Mouse (Mus musculus): ENCODE measurements around the gene Mta2.

GRCm38 (mm10) chr19:8953135-8954039 lies 11.7 kb downstream of the Mta2 start, which contains the start of gene Tut1:
- TF ChIP-seq EP300 (IDR thresholded peaks at IDR 0.05; ENCODE audit: low read depth), result peak; percentile 82
- 0 out of 2 replicates have a peak, but pooled peaks have one; percentile 19 for TF ChIP-seq CTCF (IDR thresholded peaks at IDR 0.05; ENCODE audit: low read depth)

Data from liver, postnatal 0 days (tissue).